Mouse (Mus musculus): Measurements from ENCODE around the gene Rbm31y. TPM values are rescaled to one million over a fixed set of nuclear protein-coding genes. Genes with fewer than 3 reads are reported as not detected.
"Not testable (repeated sequence)": the region's sequence is repeated elsewhere in the genome, so short reads cannot be mapped to it uniquely, and the experiment has no call there.

The Rbm31y gene
- not detected for total RNA-seq (2021)
- long read RNA-seq, experiment 1: 0 reads
- long read RNA-seq, experiment 2: 0 reads

- DNase-seq (ENCODE audit: low spot score in 2 of 2): not testable (repeated sequence)
These were observed at the start of gene Rbm31y for GRCm38 (mm10) chrY:17400461-17400860. Rbm31y (plus strand) TSS chrY:17400761.

All from left cerebral cortex, adult 18-20 months (tissue).